Mouse (Mus musculus) B cell, adult 2 months (primary cell): ENCODE data around the gene Olfr1443.
"Not testable (repeated sequence)": the region's sequence is repeated elsewhere in the genome, so short reads cannot be mapped to it uniquely, and the experiment has no call there.

ENCODE experiments used
- DNase-seq, 2 experiments: peaks; one replicate each; pipeline ENCODE4 v3.0.0; 2022

The Olfr1443 gene

DNA sequence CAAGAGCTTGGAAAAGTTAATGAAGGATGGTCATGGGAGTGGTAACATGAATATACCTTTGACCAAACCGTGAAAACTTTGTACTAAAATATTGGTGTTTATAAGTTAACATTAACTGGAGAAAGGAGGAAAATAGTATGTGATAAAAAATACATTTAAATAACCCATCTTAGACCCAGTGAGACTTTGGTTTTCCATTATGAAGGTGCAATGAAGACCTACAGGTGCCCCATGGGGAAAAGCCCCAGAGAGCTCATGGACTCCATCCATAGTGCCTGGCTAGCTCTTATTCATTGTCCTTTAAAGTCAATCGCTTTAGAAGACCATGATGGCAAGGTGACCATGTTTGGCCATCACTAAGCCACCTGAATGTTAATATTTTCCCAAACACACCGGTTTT lies at the start of gene Olfr1443:
Gene Olfr1443 (plus strand): TSS at position 301 of the 400 bp plus-strand sequence.
- no peak for DNase-seq

DNA sequence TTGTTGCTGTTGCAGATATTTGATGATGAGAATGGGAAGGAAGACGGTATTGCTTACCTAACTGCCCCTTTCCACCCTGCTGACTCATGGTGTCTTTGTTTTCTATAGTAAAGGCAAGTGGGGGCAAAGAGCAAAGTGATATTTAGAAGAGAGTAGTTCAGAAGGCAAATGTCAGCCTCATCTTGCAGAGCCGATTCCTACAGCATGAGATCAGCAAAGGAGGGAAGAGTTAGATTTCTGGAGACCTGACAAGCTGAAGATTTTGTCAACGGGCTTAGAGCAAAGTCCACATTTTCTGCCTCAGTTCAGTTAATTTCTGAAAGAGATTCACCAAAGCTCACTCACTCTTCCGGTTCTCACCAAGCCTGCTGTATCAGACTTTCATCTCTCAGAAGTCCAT lies 44.7 kb upstream of the Olfr1443 start, which contains the start of gene Glyat:
Gene Glyat (plus strand): TSS at position 133 of the 400 bp plus-strand sequence.
- no peak for DNase-seq

DNA sequence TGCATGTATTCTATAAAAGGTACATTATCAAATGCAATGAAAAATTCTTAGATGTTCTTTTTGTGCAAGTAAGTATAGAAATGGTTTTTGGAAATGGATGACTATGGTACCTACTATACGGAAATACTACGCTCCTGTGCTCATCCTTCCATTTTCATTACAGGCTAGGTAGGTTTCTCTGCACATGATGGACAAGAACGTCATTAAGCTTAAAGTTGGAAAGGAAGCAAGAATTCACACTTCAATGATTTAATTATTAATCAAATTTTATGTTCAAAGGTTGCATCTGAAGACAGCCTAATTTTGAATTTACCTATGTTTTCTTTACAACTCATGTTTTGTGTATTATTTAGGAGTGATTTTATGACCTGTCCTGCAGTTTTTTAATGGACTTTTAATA lies 43.7 kb upstream of the Olfr1443 start:
- DNase-seq, result no peak

DNA sequence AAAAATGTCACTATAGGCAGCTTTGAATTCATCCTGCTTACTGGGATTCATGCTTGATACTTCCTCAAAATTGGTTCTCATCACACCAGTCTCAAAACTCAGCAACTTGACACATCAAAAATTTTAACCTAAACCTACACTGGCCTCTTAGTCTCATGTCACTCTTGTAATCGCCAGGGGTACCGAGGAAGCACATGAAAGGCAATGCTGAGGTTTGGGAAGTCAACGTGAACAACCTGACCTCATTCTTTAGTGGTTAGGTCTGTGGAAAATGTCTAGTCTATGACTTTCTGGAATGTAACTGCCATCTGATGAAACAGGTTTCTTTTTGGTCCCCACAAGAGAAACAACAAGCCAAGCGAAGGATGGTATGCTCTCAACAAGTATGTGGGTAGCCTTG lies 42.9 kb upstream of the Olfr1443 start:
- no peak for DNase-seq

DNA sequence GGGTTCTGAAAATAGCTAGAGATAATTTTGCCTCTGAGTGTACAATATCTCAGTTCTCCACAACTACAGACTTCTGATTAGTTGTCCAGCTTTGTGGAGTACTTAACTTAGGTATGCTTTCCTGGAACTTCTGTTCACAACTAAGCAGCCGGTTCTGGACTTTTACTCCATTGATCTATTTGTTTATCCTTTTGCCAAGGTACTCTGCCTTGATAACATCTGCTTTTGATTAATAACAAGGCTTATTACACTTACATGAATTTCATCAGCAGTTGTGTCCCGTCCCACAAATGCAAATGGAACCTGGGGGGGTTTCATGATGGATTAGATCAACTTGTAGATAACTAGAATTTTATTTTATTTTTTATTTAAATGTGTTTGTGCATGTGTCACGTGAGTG lies 41.0 kb upstream of the Olfr1443 start:
- no peak for DNase-seq

DNA sequence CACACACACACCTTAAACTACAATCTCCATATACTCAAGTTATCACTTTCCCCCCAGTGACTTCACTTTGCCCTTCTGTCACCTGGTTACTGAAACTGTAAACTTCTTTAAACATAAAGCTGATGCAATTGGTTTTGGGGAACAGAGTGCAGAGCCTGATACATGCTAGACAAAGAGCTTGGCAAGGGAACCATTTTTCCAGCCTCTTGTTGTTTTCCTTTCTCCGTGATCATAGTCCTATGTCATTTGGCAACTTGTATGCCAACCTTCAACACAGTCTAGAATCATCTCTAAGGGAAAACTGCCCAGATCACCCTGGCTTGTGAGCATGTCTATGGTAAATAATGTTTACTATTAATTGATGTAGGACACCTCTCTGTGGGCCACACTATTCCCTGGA lies 39.9 kb upstream of the Olfr1443 start:
- no peak for DNase-seq

DNA sequence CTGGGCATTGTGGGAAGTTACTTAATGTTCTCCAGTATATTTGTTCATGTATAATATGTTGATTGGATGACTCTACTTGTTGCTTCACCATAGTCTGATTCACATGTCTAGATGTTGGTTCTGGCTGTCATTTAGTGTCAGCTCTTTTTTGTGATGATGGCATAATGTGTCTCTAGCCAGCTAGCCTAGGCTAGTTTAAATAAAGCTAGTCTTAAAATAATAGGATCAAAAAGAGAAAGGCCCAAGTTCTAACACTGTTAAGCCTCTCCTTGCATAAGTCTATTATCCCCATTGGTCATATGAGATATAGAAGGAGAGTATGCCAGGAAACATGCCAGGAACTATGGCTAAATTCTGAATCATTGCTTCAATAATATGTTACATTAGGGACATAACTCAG lies 28.4 kb upstream of the Olfr1443 start:
- DNase-seq, result no peak

DNA sequence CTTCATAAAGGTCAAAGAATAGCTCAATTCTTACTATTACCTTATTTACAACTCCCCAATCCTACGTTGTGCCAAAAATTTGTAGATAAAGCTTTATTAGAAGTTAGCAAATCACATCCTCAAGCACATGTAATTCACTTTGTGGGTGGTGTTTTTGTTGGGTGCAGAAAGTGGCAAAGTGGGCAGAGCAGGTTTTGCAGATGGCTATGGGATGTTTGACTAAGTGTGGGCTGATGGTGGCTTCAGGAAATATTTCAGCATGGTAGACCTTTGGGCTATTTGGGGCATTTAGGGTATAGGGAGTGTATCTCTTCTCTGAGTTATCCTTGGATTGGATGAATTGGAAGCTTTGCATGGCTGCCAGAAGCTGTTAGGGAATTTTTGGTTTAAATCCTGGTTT lies 11.8 kb upstream of the Olfr1443 start:
- no peak for DNase-seq

DNA sequence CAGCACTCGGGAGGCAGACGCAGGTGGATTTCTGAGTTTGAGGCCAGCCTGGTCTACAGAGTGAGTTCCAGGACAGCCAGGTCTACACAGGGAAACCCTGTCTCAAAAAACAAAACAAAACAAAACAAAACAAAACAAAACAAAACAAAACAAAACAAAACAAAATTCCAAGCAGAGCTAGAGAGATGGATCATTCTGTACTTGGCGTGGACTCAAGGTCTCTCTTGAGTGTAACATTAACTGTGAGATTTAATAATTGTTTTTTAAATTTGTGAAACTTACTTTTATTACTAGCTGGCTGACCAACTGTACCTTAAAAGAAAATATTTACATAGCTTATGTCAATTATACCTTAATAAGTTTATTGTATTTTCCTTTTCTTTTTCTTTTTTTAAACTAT lies 9.3 kb upstream of the Olfr1443 start:
- DNase-seq, result not testable (repeated sequence)

DNA sequence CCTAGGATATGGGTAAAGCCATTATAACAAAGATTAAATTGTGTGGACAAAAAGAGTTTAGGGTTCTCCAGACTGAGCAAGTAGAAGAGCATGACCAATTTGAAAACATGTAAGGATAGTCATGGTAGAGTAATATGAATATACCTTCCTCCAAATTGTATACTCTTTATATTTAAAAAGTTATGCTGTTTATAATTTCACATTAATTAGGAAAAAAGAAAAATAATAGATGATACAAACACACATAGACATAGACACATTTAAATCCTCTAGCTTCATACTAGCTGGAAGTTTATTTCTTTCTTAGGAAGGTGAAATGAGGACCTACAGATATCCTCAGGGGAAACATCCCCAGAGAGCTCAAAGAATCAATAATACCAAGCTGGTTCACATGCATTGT lies 7.8 kb upstream of the Olfr1443 start, which contains the start of gene Olfr1442:
Gene Olfr1442 (plus strand): TSS at position 301 of the 400 bp plus-strand sequence.
- no peak for DNase-seq

DNA sequence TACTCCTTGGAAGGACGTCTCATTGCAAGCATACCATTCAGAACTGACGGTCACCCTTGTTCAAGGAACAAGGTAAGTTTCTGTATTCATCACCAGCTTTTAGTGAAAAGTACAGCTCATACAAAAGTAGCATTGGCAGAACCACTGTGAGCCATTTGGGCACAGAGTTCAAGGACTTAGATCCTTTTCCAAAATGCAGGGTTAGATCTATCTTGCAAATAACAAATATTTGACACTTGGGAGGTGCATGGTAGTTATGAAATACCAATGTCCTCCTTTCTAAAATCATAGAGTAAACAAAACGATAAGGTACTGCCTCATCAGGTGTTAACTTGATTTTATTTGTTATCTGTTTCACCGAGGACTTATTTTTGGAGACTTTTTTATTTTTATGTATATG lies 6.9 kb upstream of the Olfr1443 start:
- DNase-seq, result no peak

DNA sequence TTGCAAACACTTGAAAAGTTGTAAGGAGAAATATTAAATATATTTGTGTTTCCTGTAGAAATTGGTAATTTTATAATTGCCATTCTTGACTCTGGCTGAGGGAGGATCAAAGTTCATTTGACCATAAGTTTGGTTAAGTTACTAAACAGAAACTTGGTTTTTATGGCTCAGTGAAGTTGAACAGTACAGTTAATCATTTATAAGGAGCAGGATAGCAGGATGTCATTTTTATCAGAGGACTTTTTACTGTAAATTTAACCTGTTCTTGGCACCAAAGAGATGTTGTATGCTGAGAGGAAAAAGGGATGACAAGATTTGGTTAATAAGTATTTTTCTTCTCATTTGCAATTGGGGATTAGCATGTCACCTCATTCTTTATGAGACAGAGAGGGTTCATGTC lies 6.7 kb downstream of the Olfr1443 start:
- DNase-seq, result no peak

DNA sequence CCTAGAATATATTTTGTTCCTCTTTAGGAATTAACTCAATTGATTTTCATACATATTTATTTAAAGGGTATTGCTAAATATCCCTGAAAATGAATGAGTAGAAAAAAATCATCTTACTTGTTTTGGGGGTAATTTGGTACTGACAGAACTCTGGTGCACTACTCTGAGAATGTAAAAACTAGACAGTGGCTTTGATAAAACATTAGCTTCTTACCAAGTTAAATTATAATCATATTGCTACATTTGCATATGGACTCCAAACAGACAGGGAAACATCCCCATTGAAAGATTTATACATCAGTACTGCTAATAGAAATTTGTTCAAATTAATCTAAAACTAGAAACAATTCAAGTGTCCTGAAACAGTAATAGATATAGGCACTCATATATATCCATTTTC lies 7.3 kb downstream of the Olfr1443 start:
- no peak for DNase-seq

DNA sequence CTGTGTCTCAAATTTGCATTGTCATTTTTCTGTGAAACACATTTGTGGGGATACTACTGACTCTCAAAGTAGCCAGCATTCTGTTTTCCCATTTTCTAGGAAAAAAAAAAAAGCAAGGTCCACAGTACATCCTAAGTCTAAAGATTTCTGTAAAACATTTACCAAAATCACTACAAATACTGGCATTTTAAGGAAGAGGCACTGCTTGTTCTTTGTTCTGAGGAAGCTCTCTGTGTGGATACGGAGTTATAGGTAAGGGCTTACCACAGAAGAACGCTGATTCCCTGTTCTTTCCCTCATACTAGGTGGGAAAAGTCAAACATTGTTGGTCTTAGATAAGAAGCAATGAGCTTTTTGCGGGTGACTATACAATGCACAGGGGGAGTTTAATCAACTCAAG lies 17.7 kb downstream of the Olfr1443 start, which contains the start of gene Keg1:
Gene Keg1 (plus strand): TSS at position 197 of the 400 bp plus-strand sequence.
- no peak for DNase-seq

DNA sequence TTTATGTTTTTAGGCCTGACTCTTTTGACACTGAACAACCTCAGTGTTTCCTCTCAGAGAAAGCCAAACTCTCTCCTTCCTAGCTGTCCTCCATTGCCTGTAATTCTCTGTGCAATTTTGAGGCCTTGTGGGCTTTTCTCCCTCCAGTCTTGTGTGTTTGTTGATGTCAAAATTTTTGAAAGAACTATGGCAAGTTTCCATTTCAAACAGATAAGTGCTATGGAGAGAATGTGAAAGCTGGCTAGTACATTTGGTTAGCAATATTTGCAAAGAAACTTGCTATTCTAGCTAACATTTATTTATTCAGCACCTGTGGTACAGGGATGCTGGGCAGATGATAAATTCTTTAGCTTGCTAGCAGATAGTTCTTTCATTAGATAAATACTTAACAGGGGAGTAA lies 18.3 kb downstream of the Olfr1443 start:
- no peak for DNase-seq

DNA sequence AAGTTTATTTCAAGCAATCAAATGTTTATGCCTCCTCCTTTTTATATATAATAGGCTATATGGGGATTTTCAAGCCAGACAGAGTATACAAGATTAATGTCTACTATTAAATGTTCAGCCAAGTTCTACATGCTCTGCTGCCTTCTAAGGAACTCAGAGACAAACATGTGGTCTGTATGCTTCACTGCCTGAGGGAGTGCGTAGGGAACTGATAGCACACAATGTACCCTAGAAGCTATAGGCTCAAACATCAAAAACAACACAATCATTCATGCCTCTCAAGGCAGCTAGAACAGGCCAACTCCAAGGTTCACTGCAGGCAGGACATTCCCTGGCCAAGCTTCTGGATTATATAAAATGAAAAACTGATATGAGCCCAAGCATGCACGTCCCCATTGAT lies 30.5 kb downstream of the Olfr1443 start:
- DNase-seq, result peak; percentile 7 to 8

DNA sequence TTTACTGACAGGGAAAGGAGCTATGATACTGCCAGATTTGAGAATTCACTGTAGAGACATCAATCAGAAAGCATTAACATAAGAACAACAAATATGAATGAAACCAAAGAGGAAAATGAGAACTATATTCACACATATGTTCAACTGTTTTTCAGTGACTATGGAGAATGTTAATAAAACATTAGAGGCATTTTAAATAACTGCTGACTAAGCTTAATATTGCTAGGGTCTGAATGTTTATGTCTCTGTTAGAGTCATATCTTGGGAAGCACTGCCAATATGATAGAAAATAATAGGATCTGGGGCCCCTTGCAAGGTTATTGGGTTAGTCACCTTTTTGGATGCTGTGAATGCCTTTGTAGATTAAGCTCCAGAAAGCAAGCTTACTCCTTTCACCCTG lies 31.1 kb downstream of the Olfr1443 start:
- no peak for DNase-seq

DNA sequence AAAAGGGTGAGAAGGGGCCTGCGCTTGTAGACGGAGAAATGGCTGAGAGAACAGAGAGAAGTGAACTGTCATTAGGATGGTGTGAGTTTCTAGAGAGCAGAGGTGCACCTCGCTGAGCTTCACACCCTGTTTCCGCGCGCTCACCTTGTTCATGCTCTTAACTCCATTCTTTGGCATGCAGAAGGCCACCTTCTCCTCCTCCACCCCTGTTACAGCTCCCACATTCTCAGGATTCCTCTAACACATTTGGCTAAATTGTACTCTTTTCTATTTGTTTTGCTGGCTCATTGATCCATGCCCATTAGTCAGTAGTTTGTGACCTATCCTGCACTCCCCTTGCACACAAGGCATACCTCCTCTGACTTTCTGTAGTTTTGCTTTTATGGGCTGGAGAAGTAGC lies 41.3 kb downstream of the Olfr1443 start:
- DNase-seq, result no peak

DNA sequence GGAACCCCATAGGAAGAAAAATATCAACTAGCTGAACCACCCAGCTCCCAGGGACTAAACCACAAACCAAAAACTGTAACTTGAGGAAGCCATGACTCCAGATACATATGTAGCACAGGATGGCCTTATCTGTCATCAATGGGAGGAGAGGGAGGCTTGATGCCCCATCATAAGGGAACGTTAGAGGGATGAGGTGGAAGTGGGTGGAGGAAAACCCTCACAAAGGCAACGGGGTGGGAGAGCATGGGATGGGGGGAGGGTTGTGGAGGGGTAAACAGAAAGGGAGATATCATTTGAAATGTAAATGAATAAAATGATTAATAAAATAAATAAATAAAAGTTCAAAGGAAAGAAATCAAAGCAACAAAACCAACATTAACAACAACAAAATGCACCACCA lies 42.6 kb downstream of the Olfr1443 start:
- no peak for DNase-seq

DNA sequence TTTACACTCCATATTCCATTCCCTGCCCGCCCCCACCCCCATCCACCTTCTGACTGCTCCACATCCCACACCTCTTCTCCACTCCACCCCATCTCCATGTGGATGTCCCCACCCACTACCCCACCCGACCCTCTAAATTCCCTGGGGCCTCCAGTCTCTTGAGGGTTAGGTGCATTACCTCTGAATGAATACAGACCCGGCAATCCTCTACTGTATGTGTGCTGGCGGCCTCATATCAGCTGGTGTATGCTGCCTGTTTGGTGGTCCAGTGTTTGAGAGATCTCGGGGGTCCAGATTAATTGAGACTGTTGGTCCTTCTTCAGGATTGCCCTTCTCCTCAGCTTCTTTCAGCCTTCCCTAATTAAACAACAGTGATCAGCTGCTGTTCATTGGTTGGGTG lies 43.0 kb downstream of the Olfr1443 start:
- not testable (repeated sequence) for DNase-seq

DNA sequence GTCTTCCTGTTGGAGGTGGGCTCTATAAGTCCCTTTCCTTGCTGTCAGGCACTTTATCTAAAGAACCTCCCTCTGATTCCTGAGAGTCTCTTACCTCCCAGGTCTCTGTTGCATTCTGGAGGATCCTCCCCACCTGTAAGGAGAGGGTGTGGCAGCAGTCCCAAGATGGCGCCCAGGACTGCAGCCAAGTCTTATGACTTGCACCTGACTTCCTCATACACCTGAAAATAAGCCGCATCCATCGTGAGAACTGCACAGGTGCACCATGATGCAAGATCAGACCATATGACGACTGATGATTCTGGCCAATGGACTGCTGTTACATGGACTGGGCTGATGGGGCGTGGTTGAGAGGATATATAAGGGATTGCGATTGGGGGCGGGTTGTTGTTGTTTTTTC lies 43.7 kb downstream of the Olfr1443 start:
- DNase-seq, result not testable (repeated sequence)

DNA sequence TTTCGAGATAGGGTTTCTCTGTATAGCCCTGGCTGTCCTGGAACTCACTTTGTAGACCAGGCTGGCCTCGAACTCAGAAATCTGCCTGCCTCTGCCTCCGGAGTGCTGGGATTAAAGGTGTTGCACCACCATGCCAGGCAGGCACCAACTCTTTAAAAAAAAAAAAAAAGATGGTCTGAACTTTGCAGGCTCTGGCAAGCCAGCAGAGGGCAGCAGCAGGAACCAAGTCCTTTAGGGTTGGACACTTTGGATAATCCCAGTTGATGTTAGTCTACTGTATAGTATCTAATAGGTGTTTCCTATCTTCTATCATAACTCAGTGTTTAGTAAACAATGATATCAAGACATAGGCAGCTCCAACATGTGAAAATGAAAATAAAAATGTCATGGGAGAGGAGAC lies 44.4 kb downstream of the Olfr1443 start:
- DNase-seq, result peak; percentile 15 to 24

DNA sequence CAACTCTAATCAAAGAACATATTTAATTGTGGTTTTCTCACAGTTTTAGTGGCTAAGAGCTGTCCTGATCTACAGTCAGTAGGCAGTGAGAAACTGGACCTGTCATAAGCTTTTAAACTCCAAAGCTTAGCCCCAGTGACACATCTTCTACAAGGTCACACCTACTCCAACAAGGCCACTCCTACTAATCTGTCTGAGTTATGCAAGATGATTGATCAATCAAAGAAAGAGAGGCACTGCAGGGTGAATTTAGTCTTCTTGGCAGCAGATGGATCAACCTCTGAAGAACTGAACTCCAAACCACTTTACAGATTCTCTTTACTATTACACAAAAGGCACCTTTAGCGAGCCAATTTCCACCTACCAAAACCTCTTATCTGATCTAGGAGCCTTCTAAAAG lies 47.9 kb downstream of the Olfr1443 start:
- no peak for DNase-seq

DNA sequence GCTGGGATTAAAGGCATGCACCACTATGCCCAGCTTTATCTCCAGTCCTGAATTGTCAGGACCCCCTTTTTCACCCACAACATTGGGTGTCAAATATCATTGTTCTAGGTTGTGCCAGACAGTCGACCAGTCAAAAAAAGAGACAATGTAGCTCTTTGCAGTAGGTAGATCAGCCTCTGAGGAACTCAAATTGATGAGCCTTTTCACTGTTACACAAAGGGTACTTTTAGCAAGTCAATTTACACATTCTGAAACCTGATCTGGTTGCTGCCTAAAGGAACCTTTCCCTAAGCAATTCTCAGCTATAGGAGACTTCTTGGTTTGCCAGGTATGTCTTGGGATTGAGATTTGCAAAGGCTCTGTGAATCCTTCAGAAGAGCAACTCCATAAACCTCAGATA lies 53.1 kb downstream of the Olfr1443 start:
- no peak for DNase-seq

DNA sequence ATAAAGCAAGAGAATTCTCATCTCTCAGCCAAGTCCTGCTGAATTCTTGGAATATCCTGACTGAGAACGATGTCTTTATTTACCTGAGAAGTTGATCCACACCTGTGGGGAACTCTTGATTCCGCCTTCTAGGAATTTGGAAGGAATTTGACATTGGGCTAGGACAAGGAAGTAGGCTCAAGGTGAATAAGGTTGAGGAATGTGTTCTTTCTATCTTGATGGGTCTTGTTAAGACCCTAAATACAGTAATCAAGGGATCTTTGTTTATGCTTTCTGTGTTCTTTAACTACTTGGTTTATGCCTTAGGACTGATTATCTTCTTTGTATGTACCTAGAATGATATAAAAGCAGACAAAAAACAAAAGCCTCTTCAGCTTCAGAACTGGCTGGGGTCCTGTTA lies 54.0 kb downstream of the Olfr1443 start:
- DNase-seq, result no peak
